Mouse (Mus musculus) brain, embryonic 14.5 days (tissue): Measurements from ENCODE around the gene Zfc3h1. TPM values are rescaled to one million over a fixed set of nuclear protein-coding genes. Genes with fewer than 3 reads are reported as not detected.

Source experiments
- DNase-seq: peaks from one replicate; pipeline ENCODE4 v3.0.0-alpha.2; 2011; ENCODE audit warnings: low read depth
- CTCF ChIP-seq: fragments of 200-500 bp; IDR thresholded peaks from 2 replicates; pipeline ENCODE4 v1.5.1; 2012; ENCODE audit warnings: inconsistent platforms, mild to moderate bottlenecking, moderate library complexity, borderline replicate concordance; ENCODE audit not compliant: insufficient read depth, insufficient read length; ENCODE audit errors: extremely low read depth
- POLR2A ChIP-seq: fragments of 200-500 bp; IDR thresholded peaks from 2 replicates; pipeline ENCODE4 v1.6.1; 2012; ENCODE audit warnings: mild to moderate bottlenecking, inconsistent platforms, borderline replicate concordance; ENCODE audit not compliant: poor library complexity, insufficient read depth, insufficient read length, severe bottlenecking; ENCODE audit errors: extremely low read depth
- polyA plus RNA-seq: library from polyadenylated mRNA; depleted of rRNA; stranded (reverse); fragments of >200 nt; gene quantifications from 2 replicates; pipeline ENCODE4 v1.2.3, GENCODE M21; 2012; rRNA removed

The Zfc3h1 gene
- polyA plus RNA-seq = 105 and 155 TPM in 2 replicates

DNA sequence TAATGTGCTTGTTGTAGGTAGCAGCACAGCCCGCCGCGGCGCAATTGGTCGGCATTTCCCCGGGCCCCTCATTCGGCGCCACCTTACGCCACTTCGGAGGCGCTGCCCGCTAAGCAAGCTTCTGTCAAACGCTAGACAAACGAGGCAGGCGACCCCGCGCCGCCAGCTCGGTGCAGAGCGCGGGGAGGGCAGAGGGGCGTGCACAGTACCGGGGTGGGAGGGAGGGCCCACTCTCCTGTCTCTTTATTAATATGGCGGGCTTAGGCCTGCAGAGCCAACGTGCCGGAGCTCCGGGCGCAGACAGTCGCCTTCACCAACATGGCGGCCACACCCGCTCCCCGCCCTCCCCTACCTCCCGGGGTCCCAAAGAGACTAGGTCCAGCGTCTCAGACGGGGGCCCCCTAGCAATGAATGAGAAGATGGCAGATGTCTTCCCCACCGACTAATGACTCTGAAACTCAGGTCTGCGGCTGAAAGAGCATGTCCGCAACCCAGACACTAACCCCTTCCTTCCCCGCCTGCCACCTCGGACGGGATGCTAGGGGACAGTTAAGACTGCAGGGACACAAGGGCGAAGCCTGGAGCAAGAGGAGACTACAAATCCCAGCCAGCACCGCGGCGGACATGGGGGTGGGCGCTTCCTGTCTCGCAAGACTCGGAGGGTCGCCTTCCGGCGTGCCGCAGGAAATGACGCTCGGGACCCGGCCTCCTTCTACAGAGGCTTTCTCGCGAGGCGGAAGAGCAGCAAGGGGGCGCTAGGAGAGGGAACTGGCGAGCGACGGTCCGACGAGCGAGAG is at the start of gene Zfc3h1, which contains the start of gene Thap2:
TSS of gene Zfc3h1 (plus strand) at position 739 of the 797 bp plus-strand sequence.
TSS of gene Thap2 (minus strand) at position 223 of the 797 bp plus-strand sequence.
- TF ChIP-seq CTCF = peak; percentile 53
- peak; percentile 33; the same call in 1 of the 2 replicates for TF ChIP-seq POLR2A

DNA sequence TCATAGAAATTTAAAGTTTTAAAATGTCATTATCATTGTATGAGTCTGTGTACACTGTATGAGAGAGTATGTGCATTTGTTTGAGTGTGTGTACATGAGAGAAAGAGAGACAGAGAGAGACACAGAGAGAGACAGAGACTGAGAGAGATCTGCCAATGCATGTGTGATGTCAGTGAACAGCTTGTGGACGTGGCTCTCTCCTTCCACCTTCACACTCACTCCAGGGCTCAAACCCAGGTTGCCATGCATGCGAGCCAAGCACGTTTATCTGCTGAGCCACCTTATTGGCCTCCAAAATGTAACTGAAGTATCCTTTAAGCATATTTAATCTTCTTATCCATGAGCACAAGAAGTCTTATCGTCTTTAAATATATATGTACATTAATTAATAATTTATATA is 47.9 kb upstream of the Zfc3h1 start:
- no peak for DNase-seq
- TF ChIP-seq POLR2A (no peak), CTCF (no peak)

More for the DNA sequence above, at the start of gene Zfc3h1, which contains the start of gene Thap2:
- peak; percentile 100 for DNase-seq

DNA sequence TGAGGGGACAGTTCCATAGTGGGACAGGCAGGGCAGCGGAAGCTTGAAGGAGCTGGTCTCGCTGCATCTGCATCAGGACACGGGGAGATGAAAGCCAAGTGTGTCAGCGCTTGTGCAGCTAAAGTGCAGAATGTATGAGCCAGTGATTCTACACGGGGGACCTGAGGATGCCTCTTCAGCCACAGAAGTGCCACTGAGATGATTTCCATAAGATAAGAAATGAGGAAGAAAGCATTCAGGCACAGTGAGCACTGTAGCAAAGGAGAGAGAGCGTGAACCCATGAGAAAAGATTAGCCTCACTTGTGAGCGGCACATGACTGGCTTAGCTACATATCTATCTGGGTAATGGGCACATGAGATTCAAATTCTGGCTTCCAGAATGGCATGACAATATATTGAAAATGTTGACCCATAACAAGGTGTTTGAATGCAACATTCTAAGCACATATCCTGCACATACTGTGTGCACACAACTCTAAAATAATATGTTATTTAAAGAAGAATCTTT is 44.9 kb upstream of the Zfc3h1 start:
- TF ChIP-seq CTCF (no peak), POLR2A (no peak)
- DNase-seq = no peak

- no peak for DNase-seq
- TF ChIP-seq CTCF = no peak
- no peak for TF ChIP-seq POLR2A
Observed at GRCm38 (mm10) chr10:115342771-115343425, 41.9 kb upstream of the Zfc3h1 start.

DNA sequence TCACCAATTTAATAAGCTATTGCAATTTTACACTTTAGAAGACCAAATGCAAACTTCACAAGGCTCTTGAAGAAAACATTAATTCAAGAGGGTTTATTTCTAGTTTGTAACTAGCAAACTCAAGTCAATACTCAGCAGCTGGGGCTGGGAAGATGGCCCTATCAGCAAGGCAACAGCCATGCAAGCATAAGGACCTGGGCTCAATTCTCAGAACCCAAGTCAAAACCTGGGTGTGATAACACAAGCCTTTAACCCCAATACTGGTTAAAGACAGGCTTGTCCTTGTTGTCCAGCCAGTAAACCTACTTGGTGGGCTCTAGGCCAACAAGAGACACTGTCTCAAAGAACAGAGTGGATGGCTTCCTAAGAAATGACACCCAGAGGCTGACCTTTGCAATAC is 38.3 kb upstream of the Zfc3h1 start:
- DNase-seq = no peak
- TF ChIP-seq CTCF (no peak), POLR2A (no peak)

DNA sequence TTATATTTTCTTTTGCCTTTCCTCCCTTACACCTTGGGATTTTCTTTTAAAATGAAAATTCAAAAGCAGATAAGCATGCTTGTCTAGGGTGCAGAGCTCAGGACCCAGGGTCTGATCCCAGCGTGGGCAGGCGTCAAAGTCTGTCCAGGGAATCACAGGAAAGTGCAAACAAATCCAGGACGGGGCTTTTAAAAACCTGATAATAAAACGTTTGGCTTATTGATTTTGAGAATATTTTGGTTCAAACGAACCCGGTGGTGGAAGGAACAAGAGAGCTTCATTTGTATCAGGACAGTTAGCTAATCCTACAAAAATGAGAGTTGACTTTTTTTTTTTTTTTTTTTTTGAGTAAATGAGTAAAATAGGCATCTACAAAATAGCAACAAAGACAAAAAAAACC is 36.6 kb upstream of the Zfc3h1 start:
- no peak for DNase-seq
- TF ChIP-seq CTCF (no peak), POLR2A (no peak)

DNA sequence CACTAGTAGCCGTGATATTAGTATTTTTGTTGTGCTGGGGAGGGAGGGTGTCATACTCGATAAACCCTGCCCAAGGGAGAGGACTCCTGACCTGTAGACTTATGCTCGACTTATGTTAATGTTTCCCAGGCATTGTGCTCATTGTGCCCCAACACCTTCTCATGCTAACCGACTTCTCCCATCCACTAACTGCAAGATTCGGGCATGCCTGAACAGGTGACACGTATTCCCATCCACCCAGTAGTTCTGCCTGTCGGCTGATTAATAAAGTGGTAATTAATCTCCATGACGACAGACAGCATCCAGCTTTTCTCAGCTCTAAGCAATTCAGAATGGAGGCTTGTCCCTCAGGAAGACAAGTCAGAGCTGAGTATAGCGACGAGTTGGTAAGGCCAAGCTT is 35.7 kb upstream of the Zfc3h1 start:
- DNase-seq = peak; percentile 63

DNA sequence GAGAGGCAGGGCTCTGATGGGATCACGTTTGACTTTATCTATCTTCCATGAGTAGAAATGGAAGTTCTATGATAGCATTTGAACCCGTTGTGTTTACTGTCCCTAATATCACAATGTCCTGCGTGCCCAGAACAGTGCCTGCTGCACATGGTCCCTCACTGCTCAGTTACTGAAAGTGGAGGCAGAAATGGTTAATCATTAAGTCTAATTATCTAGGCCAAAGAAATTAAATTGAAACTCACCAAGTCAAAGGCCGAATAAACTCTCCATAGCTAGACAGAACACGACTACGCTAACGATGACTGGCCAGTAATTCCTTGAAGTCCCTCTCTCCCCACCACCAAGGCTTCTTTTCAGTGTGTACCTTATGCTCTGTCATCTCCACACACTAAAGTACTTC is 35.2 kb upstream of the Zfc3h1 start:
- DNase-seq = no peak
- no peak for TF ChIP-seq CTCF
- TF ChIP-seq POLR2A = no peak

More for the DNA sequence above, 35.7 kb upstream of the Zfc3h1 start:
- TF ChIP-seq POLR2A = no peak
- TF ChIP-seq CTCF = no peak

DNA sequence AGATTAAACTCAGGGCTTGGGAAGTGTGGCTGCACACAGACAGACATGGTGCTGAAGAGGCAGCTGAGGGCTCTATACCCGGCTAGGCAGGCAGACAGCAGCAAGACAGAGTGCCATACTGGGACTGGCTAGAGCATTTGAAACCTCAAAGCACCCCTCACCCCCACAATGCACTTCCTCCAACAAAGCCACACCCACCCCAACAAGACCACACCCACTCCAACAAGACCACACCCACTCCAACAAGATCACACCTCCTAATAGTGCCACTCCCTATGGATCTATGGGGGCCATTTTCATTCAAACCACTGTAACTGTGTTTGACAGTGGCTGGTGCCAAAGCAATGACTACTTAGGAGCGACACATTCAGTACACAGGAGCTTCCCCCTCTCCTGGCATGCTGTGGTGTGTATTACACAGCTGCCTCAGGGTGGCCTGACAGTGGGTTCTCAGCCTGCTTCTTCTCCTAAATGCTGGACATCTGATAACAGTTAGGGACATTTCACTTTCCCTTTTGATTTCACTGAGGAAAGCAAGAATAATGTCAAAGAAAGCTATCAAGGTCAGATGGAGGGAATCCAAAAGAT is 33.9 kb upstream of the Zfc3h1 start:
- DNase-seq = no peak
- TF ChIP-seq CTCF (no peak), POLR2A (no peak)

- TF ChIP-seq POLR2A = no peak
- TF ChIP-seq CTCF = no peak
- DNase-seq = peak; percentile 42
Observed at GRCm38 (mm10) chr10:115354553-115354952, 30.2 kb upstream of the Zfc3h1 start.

DNA sequence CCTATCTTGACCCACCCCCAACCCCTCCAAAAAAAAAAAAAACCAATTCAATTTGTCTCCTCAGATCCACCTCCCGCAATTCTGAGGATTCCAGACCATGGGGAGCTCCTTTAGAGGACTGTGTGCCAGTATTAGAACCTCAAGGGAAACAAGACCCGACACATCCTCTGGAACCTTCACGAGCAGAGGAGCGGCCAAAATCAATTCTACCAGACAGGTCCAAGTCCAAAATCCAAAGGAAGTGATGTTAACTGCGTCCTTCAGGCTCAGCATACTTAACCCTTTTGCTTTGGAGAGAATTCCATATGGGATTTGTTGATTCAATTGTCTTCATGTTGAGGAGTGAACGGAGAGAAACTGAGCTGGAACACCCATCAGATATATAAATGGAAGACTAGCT is 29.7 kb upstream of the Zfc3h1 start:
- no peak for DNase-seq
- no peak for TF ChIP-seq CTCF
- no peak for TF ChIP-seq POLR2A
